Mouse (Mus musculus) hindbrain, embryonic 16.5 days (tissue): ENCODE data around the gene Ddi2. TPM values are rescaled to one million over a fixed set of nuclear protein-coding genes. Genes with fewer than 3 reads are reported as not detected.

Source experiments
- ATAC-seq: fragments of 200-750 bp; cut with Nextera tagmentation; 2 replicates; pipeline ENCODE4 v1.8.0; 2017; ENCODE audit warnings: moderate TSS enrichment, moderate library complexity
- H3K27ac ChIP-seq: fragments of 300-500 bp; sonication (generic); 2 replicates; pipeline ENCODE4 v1.5.1; 2014; ENCODE audit warnings: low read depth, mild to moderate bottlenecking, control low read depth, low read length, moderate library complexity
- H3K27me3 ChIP-seq: fragments of 300-500 bp; sonication (generic); replicated peaks from 2 replicates; pipeline ENCODE4 v1.6.1; 2014; ENCODE audit warnings: low read length; ENCODE audit not compliant: control insufficient read depth, insufficient read depth
- H3K36me3 ChIP-seq: fragments of 300-500 bp; sonication (generic); 2 replicates; pipeline ENCODE4 v1.6.1; 2014; ENCODE audit warnings: mild to moderate bottlenecking, low read length, moderate library complexity, mixed read lengths; ENCODE audit not compliant: control insufficient read depth, insufficient read depth
- H3K4me1 ChIP-seq: fragments of 300-500 bp; sonication (generic); 2 replicates; pipeline ENCODE4 v1.6.1; 2014; ENCODE audit warnings: low read depth, low read length; ENCODE audit not compliant: control insufficient read depth, insufficient read depth
- H3K4me2 ChIP-seq: fragments of 300-500 bp; sonication (generic); 2 replicates; pipeline ENCODE4 v1.6.1; 2014; ENCODE audit warnings: mild to moderate bottlenecking, low read length, control low read depth, moderate library complexity
- H3K4me3 ChIP-seq: fragments of 300-500 bp; sonication (generic); 2 replicates; pipeline ENCODE4 v1.5.1; 2014; ENCODE audit warnings: mild to moderate bottlenecking, low read length, control low read depth, moderate library complexity
- H3K9ac ChIP-seq: fragments of 300-500 bp; sonication (generic); 2 replicates; pipeline ENCODE4 v1.6.1; 2014; ENCODE audit warnings: low read depth, mild to moderate bottlenecking, control low read depth, low read length, moderate library complexity
- H3K9me3 ChIP-seq: fragments of 300-500 bp; sonication (generic); 2 replicates; pipeline ENCODE4 v1.6.1; 2014; ENCODE audit warnings: mild to moderate bottlenecking, low read length, moderate library complexity; ENCODE audit not compliant: control insufficient read depth
- WGBS: fragments of 180-500 bp; shearing (Covaris S2); extraction: QIAGEN DNeasy Blood & Tissue Kit; methylation state at CpG from one replicate; pipeline ENCODE4 v1.1.7; 2014; 5-methylcytosine and 5-hydroxymethylcytosine counted together
- polyA plus RNA-seq: library from polyadenylated mRNA; unstranded; fragments of >200 nt; fragmentation: Nextera tagmentation; extraction: Ambion mirVana; gene quantifications from 2 replicates; pipeline ENCODE4 v1.2.1, GENCODE M21; 2015

Gene Ddi2
- polyA plus RNA-seq, 1 experiment from 2014 or later = 11.0 TPM

DNA sequence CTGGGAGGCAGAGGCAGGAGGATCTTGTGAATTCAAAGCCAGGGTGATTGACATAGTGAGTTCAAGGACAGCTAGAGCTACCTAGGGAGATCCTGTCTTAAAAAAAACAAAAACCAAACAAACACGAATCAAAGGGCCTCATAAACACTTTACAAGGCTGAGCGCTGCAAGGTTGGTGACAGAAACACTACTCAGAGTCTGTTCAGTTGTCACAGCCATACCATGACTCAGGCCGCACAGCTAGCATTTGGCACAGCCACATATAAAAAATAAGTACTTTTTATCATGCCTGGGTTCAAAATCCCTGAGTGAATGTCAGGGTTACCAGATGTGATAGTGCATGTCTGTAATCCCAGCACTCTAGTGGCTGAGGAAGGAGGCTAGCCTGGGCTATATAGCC, 76.0 kb downstream of the Ddi2 start:
- peaks cover 24% of the 10 kb centered on the region for H3K4me1 ChIP-seq
- 91% methylated on average over 3 of the region's 3 CpGs for WGBS

DNA sequence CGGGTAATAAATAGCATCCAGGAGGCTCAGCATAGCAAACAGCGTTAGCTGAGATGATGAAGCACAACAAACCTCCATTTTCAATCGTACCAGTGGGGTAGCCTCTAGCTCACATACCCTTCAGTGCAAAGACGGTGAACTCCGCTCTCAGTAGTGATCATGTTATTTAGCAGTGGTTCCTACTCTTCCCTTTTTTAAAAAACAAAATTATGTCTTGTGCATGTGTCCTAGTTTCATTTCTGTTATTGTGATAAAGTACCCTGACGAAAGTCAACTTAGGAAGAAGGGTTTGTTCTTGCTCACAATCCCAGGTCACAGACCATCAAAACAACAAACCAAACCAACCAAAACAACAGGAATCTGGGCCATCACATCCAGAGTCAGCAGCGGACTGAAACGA, 77.2 kb downstream of the Ddi2 start:
- H3K36me3 ChIP-seq = peaks cover 12% of the 10 kb centered on the region
- H3K27me3 ChIP-seq = no peaks in the 10 kb centered on the region
- ATAC-seq = no peak
- peaks cover 25% of the 10 kb centered on the region for H3K4me1 ChIP-seq
- WGBS = 96% methylated on average over 8 of the region's 8 CpGs
- no peak overlapping the region for H3K9ac ChIP-seq
- no peaks in the 10 kb centered on the region for H3K9me3 ChIP-seq
- no peak overlapping the region for H3K27ac ChIP-seq
- no peak overlapping the region for H3K4me2 ChIP-seq
- no peak overlapping the region for H3K4me3 ChIP-seq

More for the DNA sequence above, 76.0 kb downstream of the Ddi2 start:
- no peak for ATAC-seq
- no peaks in the 10 kb centered on the region for H3K27me3 ChIP-seq
- peaks cover 5% of the 10 kb centered on the region; the same call in 1 of the 2 replicates for H3K36me3 ChIP-seq
- no peak overlapping the region for H3K4me2 ChIP-seq
- no peak overlapping the region for H3K27ac ChIP-seq
- no peaks in the 10 kb centered on the region for H3K9me3 ChIP-seq
- no peak overlapping the region for H3K9ac ChIP-seq
- H3K4me3 ChIP-seq = no peak overlapping the region

DNA sequence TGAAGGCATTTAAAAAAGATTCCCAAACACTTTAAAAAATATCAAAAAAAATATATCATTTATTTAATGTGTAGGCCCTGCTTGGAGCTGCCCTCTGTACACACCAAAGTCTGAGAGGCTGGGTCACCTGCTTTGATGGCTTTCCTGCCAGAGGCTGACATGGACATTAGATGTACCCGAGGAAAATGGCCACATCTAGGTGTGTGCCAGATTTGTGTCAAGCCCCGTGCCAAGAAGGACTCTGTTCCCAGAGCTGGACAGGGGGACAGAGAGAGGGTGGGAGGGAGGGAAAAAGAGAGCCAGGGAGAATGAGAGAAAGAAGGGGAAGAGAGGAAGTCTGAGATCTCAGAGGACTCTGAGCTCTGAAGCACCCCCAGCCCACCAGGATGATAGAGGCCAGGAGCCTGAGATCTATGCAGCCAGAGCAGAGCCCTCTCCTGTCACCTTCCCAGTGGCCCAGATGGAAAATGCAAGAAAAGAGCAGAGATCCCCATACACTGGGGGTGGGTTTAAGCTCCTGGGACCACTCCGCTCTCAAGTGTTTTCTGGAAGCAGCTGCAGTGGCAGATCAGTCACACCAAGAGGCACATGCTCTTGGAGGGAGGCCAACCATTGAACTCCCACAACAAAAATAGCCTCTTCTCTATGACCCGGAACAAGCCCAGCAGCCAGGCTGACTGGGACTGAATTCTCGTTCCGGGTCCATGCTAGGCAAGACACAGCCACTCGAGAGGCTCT, 79.9 kb downstream of the Ddi2 start:
- H3K27me3 ChIP-seq = no peaks in the 10 kb centered on the region
- peaks cover 16% of the 10 kb centered on the region for H3K36me3 ChIP-seq
- H3K27ac ChIP-seq = peak overlapping the region; percentile 83
- peaks cover 17% of the 10 kb centered on the region for H3K4me1 ChIP-seq
- ATAC-seq = peak; percentile 91
- H3K4me3 ChIP-seq = no peak overlapping the region
- H3K9me3 ChIP-seq = no peaks in the 10 kb centered on the region
- H3K9ac ChIP-seq = no peak overlapping the region; the same call in 1 of the 2 replicates
- 0 out of 2 replicates have a peak overlapping the region, but pooled peaks have one; percentile 16 for H3K4me2 ChIP-seq
- WGBS = 31% methylated on average over 7 of the region's 7 CpGs

DNA sequence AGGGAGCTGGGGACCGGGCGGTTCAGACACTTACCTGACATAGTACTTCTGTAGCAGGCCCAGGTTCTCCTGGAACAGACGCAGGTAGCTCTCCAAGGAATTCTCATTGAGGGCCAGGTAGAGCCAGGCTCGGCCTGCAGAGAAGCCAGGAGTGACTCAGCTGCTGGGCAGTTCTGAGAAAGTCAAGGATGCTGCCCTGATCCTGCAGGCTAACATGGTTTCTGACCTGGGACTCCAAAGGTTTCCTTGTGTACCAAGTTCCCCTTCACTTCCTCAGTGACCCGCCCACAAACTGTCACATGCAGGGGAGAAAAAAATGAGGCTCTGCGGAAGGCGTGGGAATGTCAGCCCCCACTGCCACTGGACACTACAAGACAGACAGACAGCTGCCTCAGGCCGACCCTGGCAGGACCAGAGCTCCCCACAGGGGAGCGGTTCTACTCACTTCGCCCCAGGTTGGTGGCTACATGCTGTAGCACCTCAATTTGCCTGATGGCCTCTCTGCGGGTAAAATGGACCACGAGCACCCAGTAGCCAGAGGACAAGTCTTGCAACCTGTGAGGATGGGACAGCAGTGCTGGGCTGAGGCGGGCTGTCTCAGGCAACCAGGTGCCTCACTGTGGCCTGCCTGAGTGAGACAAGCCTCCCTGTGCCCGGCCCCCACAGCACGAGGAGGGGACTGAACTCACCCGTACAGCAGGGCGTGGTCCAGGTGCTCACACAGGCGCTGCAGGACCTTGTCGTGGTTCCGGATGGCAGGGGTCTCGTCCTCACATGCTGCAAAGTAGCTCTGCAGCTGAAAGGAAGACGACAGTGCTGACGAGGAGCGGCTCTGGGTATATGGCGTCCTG, 81.0 kb downstream of the Ddi2 start:
- 91% methylated on average over 25 of the region's 25 CpGs for WGBS
- no peak overlapping the region for H3K9ac ChIP-seq
- no peak overlapping the region for H3K4me2 ChIP-seq
- H3K9me3 ChIP-seq = no peaks in the 10 kb centered on the region
- ATAC-seq = 0 out of 2 replicates have a peak, but pooled peaks have one; percentile 24
- peaks cover 17% of the 10 kb centered on the region for H3K4me1 ChIP-seq
- peaks cover 16% of the 10 kb centered on the region for H3K36me3 ChIP-seq
- H3K27ac ChIP-seq = peak overlapping the region; percentile 71
- no peaks in the 10 kb centered on the region for H3K27me3 ChIP-seq
- H3K4me3 ChIP-seq = no peak overlapping the region

DNA sequence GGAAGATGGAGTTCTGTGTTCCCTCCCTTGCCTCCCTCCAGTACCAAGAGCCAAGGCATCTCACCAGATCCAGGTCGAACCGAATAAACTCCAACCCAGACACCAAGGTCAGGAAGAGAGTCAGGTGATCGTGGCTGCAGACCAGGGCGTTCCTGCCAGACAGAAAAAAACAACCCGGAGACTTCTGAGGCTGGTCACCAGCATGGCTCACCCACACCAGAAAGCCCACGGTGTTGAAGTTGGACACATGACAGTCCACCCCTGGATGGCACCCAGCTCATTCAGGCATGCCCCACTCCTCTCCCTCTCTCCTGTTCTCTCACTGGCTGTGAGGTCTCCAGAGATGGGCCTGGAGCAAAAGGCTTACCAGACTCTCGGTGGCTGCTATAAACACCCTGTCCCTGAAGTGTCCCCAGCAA, 81.9 kb downstream of the Ddi2 start:
- Histone ChIP-seq H3K27ac (no peak overlapping the region; the same call in 1 of the 2 replicates), H3K4me2 (no peak overlapping the region), H3K4me3 (no peak overlapping the region), H3K9me3 (no peaks in the 10 kb centered on the region), H3K9ac (no peak overlapping the region), H3K4me1 (peaks cover 17% of the 10 kb centered on the region), H3K36me3 (peaks cover 16% of the 10 kb centered on the region), H3K27me3 (no peaks in the 10 kb centered on the region)
- ATAC-seq = no peak
- WGBS = 85% methylated on average over 7 of the region's 7 CpGs

DNA sequence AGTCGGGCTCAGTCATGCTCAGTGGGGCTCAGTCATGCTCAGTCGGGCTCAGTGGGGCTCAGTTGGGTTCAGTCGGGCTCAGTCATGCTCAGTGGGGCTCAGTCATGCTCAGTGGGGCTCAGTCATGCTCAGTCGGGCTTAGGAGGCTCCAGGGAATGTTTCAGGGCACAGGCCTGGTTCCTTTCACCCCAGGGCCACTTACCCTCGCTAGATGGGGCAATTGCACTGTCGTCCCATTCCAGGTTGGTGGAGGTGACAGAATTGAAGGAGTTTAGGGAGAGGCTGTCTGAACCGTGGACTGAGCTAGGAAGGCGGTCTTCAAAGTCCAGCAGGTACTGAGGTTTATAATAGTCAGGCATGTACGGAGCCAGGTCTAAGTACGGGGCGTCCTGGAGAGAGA, 83.7 kb downstream of the Ddi2 start:
- no peak for ATAC-seq
- 69% methylated on average over 11 of the region's 11 CpGs for WGBS
- Histone ChIP-seq H3K4me3 (no peak overlapping the region), H3K4me1 (peaks cover 17% of the 10 kb centered on the region), H3K27ac (no peak overlapping the region), H3K4me2 (no peak overlapping the region), H3K9me3 (no peaks in the 10 kb centered on the region), H3K36me3 (peaks cover 24% of the 10 kb centered on the region), H3K27me3 (no peaks in the 10 kb centered on the region), H3K9ac (no peak overlapping the region)

DNA sequence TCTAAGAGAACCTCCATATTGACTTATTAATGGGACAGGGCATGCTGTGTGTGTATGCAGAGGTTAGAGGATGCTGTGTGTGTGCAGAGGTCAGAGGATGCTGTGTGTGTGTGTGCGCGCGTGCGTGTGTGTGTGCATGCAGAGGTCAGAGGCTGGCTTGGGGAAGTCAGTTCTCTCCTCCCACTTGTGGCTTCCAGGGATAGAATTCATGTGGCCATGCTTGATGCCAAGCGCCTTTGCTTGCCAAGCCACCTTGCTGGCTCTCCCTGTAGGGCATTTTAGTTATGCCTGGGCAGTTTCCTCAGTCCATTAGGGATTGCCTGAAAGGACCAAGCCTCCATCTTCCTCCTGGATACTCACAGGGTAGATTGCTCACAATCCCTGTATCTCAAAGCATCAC, 86.5 kb downstream of the Ddi2 start:
- Histone ChIP-seq H3K36me3 (peaks cover 35% of the 10 kb centered on the region), H3K4me3 (no peak overlapping the region), H3K4me1 (no peaks in the 10 kb centered on the region), H3K9ac (no peak overlapping the region), H3K27me3 (no peaks in the 10 kb centered on the region), H3K9me3 (no peaks in the 10 kb centered on the region), H3K27ac (no peak overlapping the region), H3K4me2 (no peak overlapping the region)
- no peak for ATAC-seq
- whole genome bisulfite sequencing = 93% methylated on average over 5 of the region's 5 CpGs

DNA sequence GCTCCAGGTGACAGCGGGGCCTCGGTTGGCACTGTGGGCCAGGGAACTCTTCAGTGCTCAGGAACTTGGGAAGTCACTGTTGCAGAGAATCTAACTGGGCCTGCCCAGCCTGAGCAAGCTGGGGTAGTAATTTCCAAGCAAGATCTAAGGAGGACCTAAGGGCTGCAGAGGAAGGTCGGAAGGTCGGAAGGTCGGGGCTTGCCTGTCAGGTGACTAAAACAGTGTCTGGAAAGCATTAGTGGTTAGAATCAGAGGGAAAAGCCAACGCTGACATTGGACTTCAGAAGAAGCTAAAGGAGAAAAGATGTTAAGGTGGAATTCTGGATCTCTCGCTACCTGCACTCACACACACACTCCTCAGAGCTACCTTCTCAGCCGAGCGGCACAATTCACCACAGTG, 87.2 kb downstream of the Ddi2 start:
- Histone ChIP-seq H3K4me1 (no peaks in the 10 kb centered on the region), H3K4me3 (no peak overlapping the region), H3K9ac (no peak overlapping the region), H3K36me3 (peaks cover 38% of the 10 kb centered on the region), H3K27me3 (no peaks in the 10 kb centered on the region), H3K27ac (no peak overlapping the region), H3K9me3 (no peaks in the 10 kb centered on the region), H3K4me2 (no peak overlapping the region)
- 90% methylated on average over 9 of the region's 9 CpGs for WGBS
- no peak for ATAC-seq
